ENCODE assay signal across 16 mouse cellular contexts in genomic region chr17:81486388-81486787, GRCm38 (mm10). TPM values are rescaled to one million over a fixed set of nuclear protein-coding genes. Genes with fewer than 3 reads are reported as not detected.
"Had no signal": no experiment of that assay in that cellular context is flagged by ENCODE, and none has a peak within 500 bp of the region (broad histone marks: within the 10 kb centered on the region; RNA-seq: fewer than 3 reads in every experiment).

No protein-coding gene starts in this region.

- DNase-seq: kidney, postnatal 25 days; liver; liver, embryonic 13.5 days; liver, postnatal 0 days; lung, postnatal 36 days; midbrain, embryonic 14.5 days; right cerebral cortex, postnatal 14 days; thymus, postnatal 36 days had no signal

- H3K27me3 ChIP-seq: limb, embryonic 12.5 days; liver, embryonic 13.5 days; lung, embryonic 15.5 days; neural tube, embryonic 12.5 days had no signal

- H3K4me1 ChIP-seq: limb, embryonic 12.5 days; liver, embryonic 13.5 days; lung, embryonic 15.5 days; neural tube, embryonic 12.5 days had no signal

- H3K4me2 ChIP-seq: limb, embryonic 12.5 days; liver, embryonic 13.5 days; lung, embryonic 15.5 days; neural tube, embryonic 12.5 days had no signal

- ATAC-seq: liver, postnatal 0 days had no signal

- H3K4me3 ChIP-seq: left cerebral cortex, adult 2 months; limb, embryonic 12.5 days; liver, embryonic 13.5 days; lung, embryonic 15.5 days; neural tube, embryonic 12.5 days had no signal

- H3K36me3 ChIP-seq: limb, embryonic 12.5 days; liver, embryonic 13.5 days; lung, embryonic 15.5 days; neural tube, embryonic 12.5 days had no signal

- H3K9me3 ChIP-seq: limb, embryonic 12.5 days; liver, embryonic 13.5 days; lung, embryonic 15.5 days; neural tube, embryonic 12.5 days had no signal

- H3K9ac ChIP-seq: limb, embryonic 12.5 days; liver, embryonic 13.5 days; liver, postnatal 0 days; lung, embryonic 15.5 days; neural tube, embryonic 12.5 days had no signal

- H3K27ac ChIP-seq: left cerebral cortex, adult 2 months; limb, embryonic 12.5 days; liver, embryonic 13.5 days; lung, embryonic 15.5 days; neural tube, embryonic 12.5 days had no signal

RNA-seq across cellular contexts. Expression of gene Gm11096, which starts 44.8 kb away (rescaled TPM):
- polyA plus RNA-seq: kidney, embryonic 16.5 days; limb, embryonic 12.5 days; liver, embryonic 13.5 days; liver, postnatal 0 days; lung, embryonic 15.5 days; midbrain, embryonic 14.5 days; neural tube, embryonic 12.5 days; small intestine, adult 2 months; stomach, embryonic 16.5 days; thymus, postnatal 0 days had no signal
